In the genomic region with DNA sequence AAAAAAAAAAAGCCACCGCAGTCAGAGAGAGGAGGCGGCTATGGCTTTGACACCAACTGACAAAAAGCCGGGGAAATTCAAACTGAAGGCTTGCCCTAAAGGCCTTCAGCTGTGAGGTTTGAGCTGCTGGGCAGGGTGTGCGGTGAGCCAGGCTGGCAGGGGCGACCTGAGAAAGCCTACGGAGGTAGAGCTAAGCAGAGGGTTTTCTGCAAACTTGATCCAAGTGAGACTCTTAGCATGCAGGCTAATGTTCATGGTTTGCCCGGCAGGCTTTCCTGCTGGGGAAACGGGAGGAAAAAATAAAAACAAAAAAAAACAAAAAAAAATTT, we compare ENCODE assay signal across 8 mouse cellular contexts.
A peak's percentile ranks its signal among the peaks of the same experiment; 100 is the strongest.
DNase-seq lines count a peak whose midpoint lies in the region; ATAC-seq and TF ChIP-seq lines count a peak whose summit lies in the region.

No protein-coding gene starts in this region.

- H3K4me1 ChIP-seq in cerebellum, adult 2 months (ENCODE audit: control insufficient read depth, insufficient read depth, low read length) = peaks cover 10% of the 10 kb centered on the region; the same call in 1 of the 2 replicates
- no peaks in the 10 kb centered on the region for H3K4me1 ChIP-seq in hindbrain, postnatal 0 days (ENCODE audit: insufficient read depth, low read length)
- H3K4me1 ChIP-seq in midbrain, postnatal 0 days (ENCODE audit: insufficient read depth, low read length) = no peaks in the 10 kb centered on the region

- WGBS in cerebellum, adult 2 months = 4% methylated on average over 8 of the region's 8 CpGs
- 21% methylated on average over 8 of the region's 8 CpGs for WGBS in hindbrain, postnatal 0 days
- WGBS in midbrain, postnatal 0 days = 42% methylated on average over 8 of the region's 8 CpGs

- no peak for DNase-seq in cerebellum, adult 2 months
- DNase-seq in cerebellum, postnatal 36 days = no peak
- no peak for DNase-seq in left cerebral cortex, adult 2 months (ENCODE audit: extremely low spot score in 1 of 2, low spot score in 2 of 2)
- DNase-seq in left cerebral cortex, postnatal 25 days (ENCODE audit: low spot score in 2 of 2) = no peak
- no peak for DNase-seq in hindbrain, postnatal 0 days (ENCODE audit: low spot score)
- DNase-seq in midbrain, postnatal 0 days (ENCODE audit: low spot score) = no peak
- DNase-seq in yolk sac, embryonic 10.5 days (ENCODE audit: low spot score) = no peak
- no peak for DNase-seq in left cerebral cortex, postnatal 4 days

- H3K36me3 ChIP-seq in hindbrain, postnatal 0 days (ENCODE audit: insufficient read depth, low read length) = no peaks in the 10 kb centered on the region
- H3K36me3 ChIP-seq in midbrain, postnatal 0 days (ENCODE audit: insufficient read depth, low read length) = no peaks in the 10 kb centered on the region

- peak overlapping the region; percentile 29; the same call in 1 of the 2 replicates for H3K9ac ChIP-seq in hindbrain, postnatal 0 days (replicated peaks; ENCODE audit: low read length)
- H3K9ac ChIP-seq in midbrain, postnatal 0 days (replicated peaks; ENCODE audit: low read length, poor library complexity, severe bottlenecking) = no peak overlapping the region

- H3K27me3 ChIP-seq in cerebellum, adult 2 months (ENCODE audit: control insufficient read depth, insufficient read depth, low read length) = no peaks in the 10 kb centered on the region
- no peaks in the 10 kb centered on the region for H3K27me3 ChIP-seq in hindbrain, postnatal 0 days (ENCODE audit: insufficient read depth, low read length)
- no peaks in the 10 kb centered on the region for H3K27me3 ChIP-seq in midbrain, postnatal 0 days (ENCODE audit: insufficient read depth, low read length)

- intact Hi-C loops in left cerebral cortex, adult 2 months (cut with DNase I) = loop anchor here (1.0 kb wide), 2 partner anchors 40 to 112 kb away; no protein-coding TSS in a partner anchor
- intact Hi-C loops in left cerebral cortex, postnatal 25 days (cut with DNase I) = loop anchor here (5.0 kb wide), 2 partner anchors 111 to 189 kb away; a partner anchor contains a TSS
- intact Hi-C loops in left cerebral cortex, postnatal 4 days (cut with DNase I) = no loop called here

- no peak; the same call in 1 of the 2 replicates for ATAC-seq in hindbrain, postnatal 0 days
- ATAC-seq in midbrain, postnatal 0 days (ENCODE audit: low FRiP score) = no peak

- no peak for TF ChIP-seq CTCF in cerebellum, adult 2 months (IDR thresholded peaks at IDR 0.05; ENCODE audit: borderline replicate concordance, insufficient read depth, low read depth, low read length)
- no peak; the same call in 1 of the 2 replicates for TF ChIP-seq CTCF in left cerebral cortex, adult 2 months (IDR thresholded peaks at IDR 0.05)
- TF ChIP-seq CTCF in hindbrain, postnatal 0 days (IDR thresholded peaks at IDR 0.05; ENCODE audit: low read depth) = no peak
- no peak for TF ChIP-seq CTCF in midbrain, postnatal 0 days (IDR thresholded peaks at IDR 0.05)

- H3K4me3 ChIP-seq in cerebellum, adult 2 months (replicated peaks; ENCODE audit: insufficient read depth, low read depth, low read length) = peak overlapping the region; percentile 38
- H3K4me3 ChIP-seq in left cerebral cortex, adult 2 months = peak overlapping the region; percentile 25
- peak overlapping the region; percentile 13 for H3K4me3 ChIP-seq in hindbrain, postnatal 0 days (ENCODE audit: low read length)
- peak overlapping the region; percentile 12; the same call in 1 of the 2 replicates for H3K4me3 ChIP-seq in midbrain, postnatal 0 days (ENCODE audit: low read depth, low read length)

- H3K4me2 ChIP-seq in hindbrain, postnatal 0 days (ENCODE audit: low read depth, low read length) = peak overlapping the region; percentile 50
- H3K4me2 ChIP-seq in midbrain, postnatal 0 days (ENCODE audit: low read depth, low read length, poor library complexity, severe bottlenecking) = peak overlapping the region; percentile 28; the same call in 1 of the 2 replicates

- H3K27ac ChIP-seq in cerebellum, adult 2 months (ENCODE audit: insufficient read depth, low read length) = no peak overlapping the region
- no peak overlapping the region for H3K27ac ChIP-seq in left cerebral cortex, adult 2 months
- H3K27ac ChIP-seq in hindbrain, postnatal 0 days = peak overlapping the region; percentile 36; the same call in 1 of the 2 replicates
- H3K27ac ChIP-seq in midbrain, postnatal 0 days (ENCODE audit: low read depth, low read length) = no peak overlapping the region

- no peak for TF ChIP-seq POLR2A in cerebellum, adult 2 months (IDR thresholded peaks at IDR 0.05; ENCODE audit: borderline replicate concordance, insufficient read depth, low read length)

- H3K9me3 ChIP-seq in hindbrain, postnatal 0 days (ENCODE audit: low read length) = no peaks in the 10 kb centered on the region
- H3K9me3 ChIP-seq in midbrain, postnatal 0 days (ENCODE audit: low read length) = no peaks in the 10 kb centered on the region
